Mouse (Mus musculus) gastrocnemius, postnatal 36 days (tissue): Measurements from ENCODE around the gene Skp1a. TPM values are rescaled to one million over a fixed set of nuclear protein-coding genes. Genes with fewer than 3 reads are reported as not detected.

Experiments
- DNase-seq, 2 experiments: peaks; one replicate each; pipeline ENCODE4 v3.0.0; 2022
- intact Hi-C: fragments of 180-260 bp; cut with DNase I; formaldehyde crosslinking; loops from one replicate; pipeline ENCODE4 v1.15.1; 2025
- total RNA-seq, 2 experiments: library from RNA; stranded (reverse); gene quantifications; 2 replicates each; pipeline ENCODE4 v1.2.3; 2021

The Skp1a gene
- total RNA-seq, 2 experiments from 2014 or later, result 244 to 259 TPM

DNA sequence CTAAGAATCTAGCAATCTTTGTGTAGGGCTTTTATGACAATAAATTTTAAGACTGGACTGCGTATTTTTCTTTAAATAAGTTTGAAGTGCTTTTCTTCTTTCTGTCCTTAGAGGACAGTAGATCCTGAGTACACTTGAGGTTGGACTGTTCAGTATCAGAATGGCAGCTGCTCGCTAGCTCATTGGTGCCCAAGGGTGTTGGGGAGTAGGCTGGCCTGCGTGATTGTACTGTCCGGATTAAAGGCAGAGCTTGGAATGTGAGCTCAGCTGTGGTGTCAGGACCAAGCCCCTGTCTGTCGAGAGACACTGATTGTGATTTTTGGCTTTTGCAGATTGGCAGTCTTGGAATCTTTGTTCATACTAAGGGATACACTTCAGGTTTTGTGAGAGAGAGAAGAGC lies 20.0 kb downstream of the Skp1a start:
- intact Hi-C loops, result no loop called here
- no peak for DNase-seq

DNA sequence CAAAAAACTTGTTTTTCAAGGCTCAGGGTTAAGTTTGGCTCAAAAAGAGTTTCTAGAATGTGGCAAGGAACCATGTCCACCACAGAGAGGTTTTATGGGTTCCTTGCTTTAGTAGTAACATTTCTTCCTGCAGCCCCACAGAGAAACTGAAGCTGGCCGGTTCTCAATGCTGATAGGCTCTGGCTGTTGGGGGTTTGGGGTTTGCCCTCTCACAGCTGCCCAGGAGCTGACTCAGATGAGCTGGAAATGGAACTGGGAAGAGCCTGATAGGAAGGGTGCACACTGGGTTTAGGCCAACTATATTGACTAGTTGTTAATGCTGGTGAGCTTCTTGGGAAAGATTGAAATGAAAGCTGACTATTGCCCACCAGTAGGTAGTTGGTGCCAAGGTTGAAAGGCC lies 20.9 kb downstream of the Skp1a start:
- intact Hi-C loops, result loop anchor here (1.0 kb wide), 1 partner anchor 45 kb away; no protein-coding TSS in a partner anchor
- DNase-seq, result peak in 1 of 2 experiments; percentile 7

DNA sequence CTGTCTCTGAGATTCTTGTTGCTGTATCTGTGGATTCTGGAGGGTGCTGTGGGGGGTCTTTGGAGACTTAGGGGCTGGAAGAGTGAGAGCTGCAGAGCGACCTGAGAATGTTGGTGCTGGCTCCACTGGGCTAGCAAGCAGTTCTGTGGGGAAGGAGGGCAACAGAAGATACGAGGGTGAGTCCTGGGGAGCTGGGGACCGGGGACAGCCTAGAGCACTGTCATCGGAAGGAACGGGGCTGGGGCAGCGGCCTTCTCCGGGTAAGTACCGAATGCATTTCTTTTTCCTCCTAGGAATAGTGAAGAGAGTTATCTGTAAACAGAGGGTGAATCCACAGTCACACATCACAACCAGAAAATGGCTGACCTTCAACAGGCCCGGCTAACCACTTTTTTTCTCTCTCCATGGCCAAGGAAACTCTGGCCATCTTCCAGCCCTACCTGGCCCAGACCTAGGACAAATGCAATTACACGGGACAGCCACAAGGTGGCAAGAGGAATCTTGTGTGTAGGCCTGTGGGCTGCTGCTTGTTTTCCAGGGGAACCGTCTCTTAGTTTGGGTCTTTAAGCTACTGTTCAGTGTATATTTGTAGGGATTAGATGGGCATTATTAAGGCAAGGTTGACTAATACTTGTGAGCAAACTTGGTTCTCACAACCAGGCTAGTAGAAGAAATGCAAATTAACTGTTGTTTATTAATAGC lies 22.0 kb downstream of the Skp1a start:
- intact Hi-C loops, result loop anchor here (1.0 kb wide), 1 partner anchor 43 kb away; no protein-coding TSS in a partner anchor
- DNase-seq, result peak; percentile 49 to 51

DNA sequence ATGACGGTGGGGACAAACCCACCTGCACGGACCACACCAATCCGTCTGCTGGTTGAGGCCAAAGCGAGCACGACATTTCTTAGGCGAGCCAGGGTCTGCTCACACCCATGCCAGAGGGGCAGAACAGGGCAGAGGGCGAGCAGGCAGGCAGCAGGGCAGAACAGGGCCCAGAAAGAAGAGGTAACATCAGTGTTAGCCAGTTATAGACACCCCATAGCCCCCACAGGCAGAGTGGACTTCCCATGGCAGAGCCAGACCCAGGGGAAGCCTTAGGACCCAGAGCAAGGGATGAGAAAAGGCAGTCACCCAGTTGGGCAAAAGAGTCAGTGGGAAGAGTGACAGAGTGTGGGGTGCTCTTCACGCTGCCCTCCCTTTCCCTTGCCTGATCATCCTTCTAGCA lies 23.3 kb downstream of the Skp1a start:
- DNase-seq, result peak in 1 of 2 experiments; percentile 6
- intact Hi-C loops, result no loop called here

DNA sequence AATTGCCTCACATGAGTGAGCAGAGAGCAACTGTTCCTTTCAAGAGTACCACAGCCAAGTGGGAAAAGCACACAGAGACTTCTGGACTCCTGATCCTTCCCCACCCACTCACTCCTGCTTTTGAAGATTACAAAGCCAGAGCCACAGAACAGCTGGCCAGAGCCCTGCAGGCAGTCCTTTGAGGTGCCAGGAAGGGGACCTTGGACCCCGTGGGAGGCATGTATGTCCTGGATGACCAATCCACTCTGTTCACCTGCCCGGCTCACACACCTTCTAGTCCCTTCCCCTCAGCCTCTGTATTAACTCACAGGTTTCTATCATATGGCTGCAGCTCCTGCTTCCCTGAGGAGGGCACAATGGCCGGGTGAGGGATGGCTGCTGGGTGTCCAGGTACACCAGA lies 25.6 kb downstream of the Skp1a start:
- intact Hi-C loops, result no loop called here
- peak in 1 of 2 experiments; percentile 9 for DNase-seq

DNA sequence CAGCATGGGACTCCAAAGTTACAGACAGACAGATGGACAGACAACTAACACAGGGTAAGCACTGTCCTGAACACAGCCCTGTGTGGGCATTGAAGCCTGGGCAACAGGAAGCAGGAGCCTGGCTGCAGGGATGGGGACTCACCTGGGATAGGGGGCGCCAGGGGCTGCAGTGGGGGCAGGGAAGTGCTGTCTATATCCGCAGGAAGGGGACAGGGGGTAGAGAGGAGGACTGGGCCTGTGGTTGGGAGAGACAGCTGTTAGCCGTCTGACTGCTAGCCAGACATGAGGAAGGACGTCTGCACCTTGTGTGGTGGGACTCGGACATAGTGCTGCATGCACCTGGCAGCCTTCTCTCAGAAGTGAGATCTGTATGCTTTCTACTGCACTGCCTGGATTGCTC lies 26.9 kb downstream of the Skp1a start:
- no peak for DNase-seq

DNA sequence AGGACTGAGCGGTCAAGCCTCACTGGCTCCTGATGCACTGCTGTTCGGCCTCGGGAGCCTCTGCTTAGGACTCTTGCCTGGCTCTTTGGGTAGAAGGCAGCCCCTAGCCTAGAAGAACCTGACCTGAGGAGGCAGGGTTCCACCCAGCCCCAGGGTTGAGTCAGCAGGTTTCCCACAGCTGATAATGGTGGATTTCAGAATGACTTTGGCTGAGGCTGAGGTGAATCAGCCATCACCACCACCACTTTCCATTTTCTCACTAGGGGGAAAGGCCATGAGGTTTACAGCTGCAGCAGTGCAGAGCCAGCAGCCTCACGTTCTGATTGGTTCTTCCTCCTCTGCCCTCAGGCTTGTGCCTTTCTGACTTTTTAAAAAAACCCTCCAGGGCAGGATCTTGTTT lies 29.1 kb downstream of the Skp1a start:
- intact Hi-C loops, result loop anchor here (2.0 kb wide), 1 partner anchor 78 kb away; no protein-coding TSS in a partner anchor
- peak in 1 of 2 experiments; percentile 8 for DNase-seq

More for the DNA sequence above, 26.9 kb downstream of the Skp1a start:
- intact Hi-C loops, result no loop called here

DNA sequence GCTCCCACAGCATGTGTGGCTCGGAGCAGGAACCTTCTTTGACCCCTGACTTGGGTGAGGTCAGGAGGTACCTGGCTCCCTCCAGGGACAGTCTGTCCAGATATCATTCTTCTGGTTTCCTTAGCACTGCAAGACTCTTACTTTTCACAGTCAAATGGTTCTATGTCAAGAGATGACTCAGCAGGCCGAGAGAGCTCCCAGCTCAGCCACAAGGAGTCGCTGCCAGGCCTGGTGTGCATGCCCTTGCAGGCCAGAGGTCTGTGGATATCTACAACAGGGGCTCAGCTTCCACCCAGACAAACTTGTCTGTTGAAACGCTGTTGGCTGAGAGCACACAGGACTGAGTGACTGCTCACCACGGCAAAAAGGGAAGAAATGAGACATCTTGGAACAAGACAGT lies 30.1 kb downstream of the Skp1a start:
- peak; percentile 35 to 44 for DNase-seq
- intact Hi-C loops, result loop anchor here (2.0 kb wide), 1 partner anchor 77 kb away; no protein-coding TSS in a partner anchor

DNA sequence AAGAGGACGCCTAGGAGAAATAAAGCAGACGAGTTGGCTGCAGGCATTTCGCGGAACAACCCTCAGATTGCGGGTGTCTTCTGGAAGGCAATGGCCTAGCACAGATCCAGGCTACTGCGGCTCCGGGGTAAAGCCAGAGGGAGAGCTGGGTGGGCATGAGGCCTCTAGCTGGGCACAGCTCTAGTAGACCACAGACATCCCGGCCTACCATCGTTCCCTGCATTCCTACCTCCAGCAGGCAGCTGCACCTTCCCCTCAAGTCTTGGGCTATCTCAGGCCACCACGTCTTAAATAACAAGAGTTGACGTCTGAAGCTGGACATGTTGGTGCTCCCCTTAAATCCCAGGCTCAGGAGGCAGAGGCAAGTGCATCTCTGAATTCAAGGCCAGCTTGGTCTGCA lies 30.5 kb downstream of the Skp1a start:
- intact Hi-C loops, result no loop called here
- DNase-seq, result peak in 1 of 2 experiments; percentile 9

DNA sequence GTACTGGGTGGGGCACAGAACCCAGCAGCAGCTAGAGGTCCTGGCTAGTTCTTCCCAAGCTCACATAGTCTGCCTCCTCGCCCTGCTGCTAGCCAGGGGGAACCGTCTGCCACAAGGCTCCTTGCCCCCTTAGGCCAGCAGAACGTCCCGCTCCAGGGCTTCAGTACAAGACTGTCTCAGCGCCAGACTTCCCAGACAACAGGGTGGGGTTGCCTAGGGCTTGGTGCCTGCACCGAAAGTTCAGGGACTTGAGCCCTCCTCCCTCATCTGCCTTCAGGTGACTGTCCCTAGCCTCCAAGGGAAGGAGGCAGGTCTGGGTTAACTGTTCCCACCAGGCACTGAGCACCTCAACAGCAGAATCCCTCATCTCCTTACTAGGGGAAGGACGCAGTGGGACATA lies 33.1 kb downstream of the Skp1a start:
- intact Hi-C loops, result no loop called here
- DNase-seq, result peak in 1 of 2 experiments; percentile 7

DNA sequence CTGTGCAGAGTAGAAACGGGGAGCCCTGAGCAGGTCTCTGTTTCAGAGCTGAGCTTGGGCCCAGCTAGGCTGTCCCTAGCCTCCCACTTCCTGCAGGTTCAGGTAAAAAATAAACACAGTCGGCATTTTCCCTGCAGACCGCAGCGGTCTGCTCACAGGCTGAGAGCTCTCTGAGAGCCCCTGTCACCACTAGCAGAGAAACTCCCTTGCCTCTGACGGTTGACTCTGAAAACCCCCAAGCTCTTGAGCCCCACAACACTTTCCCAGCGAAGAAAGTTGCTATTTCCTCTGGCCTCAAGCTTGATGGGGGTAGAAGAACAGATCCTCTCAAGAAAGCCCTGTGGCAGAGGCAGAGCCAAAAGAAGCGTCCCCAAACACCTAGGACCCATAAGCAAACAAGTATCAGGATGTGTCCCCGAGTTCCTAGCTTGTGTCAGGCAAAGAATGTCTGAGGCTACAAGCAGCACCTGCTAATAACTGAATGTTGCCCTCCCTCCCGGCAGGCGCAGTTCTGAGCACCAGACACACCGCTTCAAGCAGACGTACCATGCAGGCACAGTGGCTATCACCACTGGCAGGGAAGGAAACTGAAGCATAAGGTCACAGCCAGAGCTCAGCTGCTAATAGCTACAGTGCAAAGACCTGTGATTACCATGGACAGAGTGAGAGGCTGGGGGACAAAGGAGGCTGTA lies 34.0 kb downstream of the Skp1a start:
- peak in 1 of 2 experiments; percentile 7 for DNase-seq
- intact Hi-C loops, result no loop called here

DNA sequence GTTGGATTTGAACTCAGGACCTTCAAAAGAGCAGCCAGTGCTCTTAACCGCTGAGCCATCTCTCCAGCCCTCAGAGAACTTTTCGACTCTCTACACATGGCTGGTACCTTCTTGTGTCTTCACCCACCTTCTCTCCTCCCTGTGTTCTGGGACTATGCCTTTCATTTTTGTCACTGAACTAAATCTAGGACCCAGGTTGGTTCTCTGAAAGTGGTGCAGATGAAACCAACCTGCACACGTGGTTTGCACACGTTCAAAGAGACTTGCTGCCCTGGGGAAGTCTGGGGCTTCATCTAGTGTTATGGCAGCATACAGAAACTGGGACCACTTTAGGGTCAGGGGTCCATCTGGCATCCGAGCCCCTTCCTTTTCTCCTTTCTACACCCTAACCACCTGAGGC lies 35.5 kb downstream of the Skp1a start:
- peak in 1 of 2 experiments; percentile 6 for DNase-seq
- intact Hi-C loops, result no loop called here

DNA sequence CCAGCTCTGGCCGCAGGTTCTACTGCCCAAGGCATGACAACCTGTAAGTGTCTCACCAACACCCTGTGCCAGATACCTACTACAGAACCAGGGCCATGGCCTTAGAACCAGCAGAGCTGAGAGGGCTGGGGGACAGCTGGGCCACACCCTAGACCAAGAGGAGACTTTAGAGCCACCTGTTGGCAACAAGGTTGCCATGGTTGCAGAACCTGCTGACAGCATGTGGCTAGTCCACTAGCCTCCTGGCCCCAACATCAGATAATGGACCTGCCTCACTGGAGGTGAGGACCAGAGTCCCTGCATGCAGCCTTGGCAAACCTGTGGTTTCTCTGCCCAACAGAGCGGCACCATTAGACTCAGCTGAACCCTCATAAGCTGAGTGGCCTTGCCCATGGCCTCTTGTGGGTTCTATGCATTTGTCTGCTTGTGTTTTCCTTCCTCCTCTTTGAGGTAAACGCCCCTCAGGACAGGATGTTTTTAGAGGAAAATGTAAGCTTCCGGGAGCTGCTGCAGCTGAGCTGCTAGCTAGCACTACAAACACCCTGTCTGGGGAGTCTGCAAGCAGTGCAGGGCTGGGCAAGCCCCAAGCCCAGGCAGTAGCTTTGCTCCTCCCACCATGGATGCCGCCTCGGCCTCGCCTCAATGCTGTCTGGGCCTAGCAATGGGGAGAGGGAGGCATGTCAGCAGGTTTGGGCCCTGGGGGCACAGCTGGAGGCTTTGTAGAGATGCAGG lies 36.5 kb downstream of the Skp1a start:
- intact Hi-C loops, result no loop called here
- DNase-seq, result peak in 1 of 2 experiments; percentile 7

DNA sequence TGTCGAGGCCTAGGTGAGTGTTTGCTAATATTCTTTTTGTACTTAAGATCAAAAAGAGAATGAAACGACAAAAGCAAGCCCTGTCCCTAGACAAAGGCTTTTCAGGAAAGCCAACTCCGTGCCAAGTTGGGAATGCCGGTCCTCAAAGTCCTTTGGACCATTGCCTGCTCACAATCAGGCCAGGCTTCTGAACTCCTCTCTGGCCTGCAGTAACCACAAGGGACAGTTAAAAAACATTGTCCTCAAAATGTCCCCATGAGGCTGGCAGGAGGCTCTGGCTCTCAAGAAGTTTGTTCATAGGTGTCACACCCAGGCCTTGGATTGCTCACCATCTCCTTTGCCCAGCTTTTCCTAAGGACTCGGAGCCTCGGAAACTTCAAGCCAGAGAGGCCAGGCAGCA lies 38.0 kb downstream of the Skp1a start:
- intact Hi-C loops, result no loop called here
- peak in 1 of 2 experiments; percentile 9 for DNase-seq

DNA sequence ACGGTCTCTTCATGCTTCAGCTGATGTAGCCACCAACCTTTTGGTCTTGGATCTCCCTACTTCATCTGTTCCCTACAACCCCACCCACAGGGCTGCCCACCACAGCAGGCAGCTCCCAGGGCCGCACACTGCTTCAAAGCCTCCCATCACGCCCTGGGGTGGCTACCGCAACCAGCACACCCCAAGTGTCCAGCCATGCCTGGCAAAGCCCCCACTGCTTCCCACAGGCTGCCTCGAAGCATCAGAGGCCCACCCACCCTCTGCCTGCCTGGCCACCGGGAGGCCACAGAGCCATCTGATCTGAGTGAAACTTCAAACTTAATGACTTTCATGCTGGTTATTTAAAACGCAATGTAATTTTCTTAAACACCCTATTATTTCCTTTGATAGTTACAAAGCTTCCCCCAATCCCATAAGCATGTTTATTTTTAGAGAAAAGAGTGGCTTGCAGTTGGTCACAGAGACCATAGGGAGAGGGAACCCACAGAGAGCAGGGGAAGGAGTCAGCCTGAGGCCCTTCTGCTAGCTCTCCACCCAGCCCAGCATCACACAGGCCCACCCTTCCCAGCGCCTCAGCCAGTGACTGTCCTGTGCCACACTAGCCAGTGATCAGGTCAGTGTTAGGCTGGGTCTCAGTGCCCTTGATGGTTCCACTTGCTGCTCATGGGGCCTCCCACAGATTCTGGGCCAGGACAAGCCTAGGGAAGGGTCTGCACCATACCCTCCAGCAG lies 40.1 kb downstream of the Skp1a start:
- intact Hi-C loops, result no loop called here

DNA sequence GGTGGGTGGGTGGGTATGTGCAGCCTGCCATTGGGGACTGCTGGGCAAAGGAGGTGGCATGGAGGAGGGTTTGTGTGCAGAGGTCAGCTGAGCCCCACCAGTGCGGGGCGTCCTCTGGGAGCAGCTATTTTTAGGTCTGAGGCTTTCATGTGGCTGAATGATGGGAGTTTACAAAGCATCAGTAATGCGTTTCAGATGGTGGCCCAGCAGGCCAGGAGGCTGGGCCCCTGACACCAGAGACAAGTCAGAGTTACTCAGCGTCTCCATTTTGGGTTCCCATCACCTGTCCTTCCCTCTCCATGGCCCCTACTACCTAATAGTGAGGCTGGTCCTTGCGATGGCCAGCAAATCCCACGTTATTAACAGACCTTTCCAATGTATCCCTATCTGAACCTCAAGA lies 40.8 kb downstream of the Skp1a start:
- intact Hi-C loops, result no loop called here

More for the DNA sequence above, 40.1 kb downstream of the Skp1a start:
- DNase-seq, result no peak

DNA sequence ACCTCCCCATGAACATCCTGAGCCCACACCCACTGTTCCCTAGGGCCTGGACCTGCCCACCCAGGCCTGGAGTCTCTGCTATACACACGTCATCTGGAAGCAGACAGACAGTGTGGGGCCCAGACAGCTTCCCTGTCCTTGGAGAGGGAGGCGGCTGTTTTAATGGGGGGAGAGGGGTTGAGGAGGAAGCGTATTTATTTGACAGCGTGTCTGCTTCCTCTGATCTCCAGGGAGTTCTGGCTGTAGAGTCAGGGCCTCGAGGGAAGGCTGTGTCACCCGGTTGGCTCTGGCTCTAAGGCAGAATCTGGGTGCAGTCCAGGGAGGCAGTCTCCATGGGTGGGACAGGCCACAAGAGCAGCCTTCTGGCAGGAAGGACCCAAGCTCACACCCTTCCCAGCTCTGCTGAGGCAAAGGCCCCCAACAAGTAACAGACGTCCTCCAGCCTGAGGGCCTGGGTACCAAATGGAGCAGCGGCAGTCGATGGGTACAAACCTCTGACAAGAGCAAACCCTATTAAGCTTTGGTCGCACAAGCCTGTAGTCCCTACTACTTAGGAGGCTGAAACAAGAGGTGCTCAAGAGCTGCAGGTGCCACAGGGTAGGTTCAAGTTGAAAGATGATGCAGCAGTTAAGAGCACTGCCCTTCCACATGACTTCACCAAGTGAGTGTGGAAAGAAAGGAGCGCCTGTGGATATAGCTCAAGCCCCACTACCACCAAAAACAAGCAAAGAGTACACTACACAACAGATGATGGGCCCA lies 41.6 kb downstream of the Skp1a start:
- intact Hi-C loops, result no loop called here
- no peak for DNase-seq

More for the DNA sequence above, 40.8 kb downstream of the Skp1a start:
- no peak for DNase-seq

DNA sequence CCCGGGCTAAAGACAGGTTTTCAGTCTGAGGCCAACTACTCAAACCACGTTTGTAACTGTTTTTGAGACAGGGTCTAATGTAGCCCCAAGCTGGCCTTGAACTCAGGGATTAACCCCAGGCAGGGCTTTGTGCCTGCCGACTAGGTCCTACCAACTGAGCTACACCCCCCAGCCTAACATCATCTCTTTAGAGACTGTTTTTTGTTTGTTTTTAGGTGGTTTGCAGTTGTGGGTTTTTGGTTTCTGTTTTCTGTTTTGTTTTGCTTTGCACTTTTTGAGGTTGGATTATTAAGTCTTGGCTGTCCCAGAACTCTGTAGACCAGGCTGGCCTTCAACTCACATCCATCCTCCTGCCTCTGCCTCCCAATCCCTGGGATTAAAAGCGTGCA lies 42.1 kb downstream of the Skp1a start:
- intact Hi-C loops, result no loop called here

DNA sequence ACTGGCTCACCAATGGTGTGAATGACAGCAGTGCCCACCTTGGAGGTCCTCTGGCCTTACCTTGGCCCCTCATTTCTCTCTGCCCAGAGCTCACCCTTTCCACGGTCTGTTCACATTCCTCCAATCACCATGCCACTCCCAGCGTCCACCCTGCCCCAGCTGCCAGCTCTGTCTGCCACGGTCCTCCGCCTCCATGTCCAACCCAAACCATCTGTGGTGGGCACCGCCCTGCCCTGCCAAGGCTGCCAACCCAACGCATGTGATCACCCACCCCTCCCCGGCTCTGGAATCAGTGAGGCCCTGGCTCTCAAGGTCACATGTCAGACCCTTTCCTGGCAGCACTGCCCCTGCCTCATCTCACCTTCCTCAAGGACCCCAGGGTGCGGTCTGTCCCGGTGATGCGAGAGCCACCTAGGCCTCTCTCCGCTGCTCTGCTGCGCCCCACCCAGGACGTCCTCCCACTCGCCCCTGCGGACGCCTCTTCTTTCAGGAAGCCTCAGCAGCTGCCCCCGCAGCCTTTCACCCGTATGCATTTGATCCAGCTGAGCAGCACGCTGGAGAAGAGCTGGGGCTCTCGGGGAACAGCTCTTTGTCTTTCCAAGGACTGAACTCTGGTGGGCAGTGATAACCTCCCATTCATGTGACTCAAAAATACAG lies 42.8 kb downstream of the Skp1a start:
- intact Hi-C loops, result no loop called here
- DNase-seq, result no peak

More for the DNA sequence above, 42.1 kb downstream of the Skp1a start:
- DNase-seq, result no peak
